Mouse (Mus musculus) gastrocnemius, adult 2 months (tissue): ENCODE results near the gene Mapt. TPM values are rescaled to one million over a fixed set of nuclear protein-coding genes. Genes with fewer than 3 reads are reported as not detected.

ENCODE experiments used
- DNase-seq: peaks from one replicate; pipeline ENCODE4 v3.0.0; 2022
- H3K27ac ChIP-seq: fragments of 200-600 bp; 2 replicates; pipeline ENCODE4 v1.8.1; 2022; ENCODE audit warnings: mild to moderate bottlenecking
- H3K4me3 ChIP-seq: fragments of 200-600 bp; 2 replicates; pipeline ENCODE4 v1.8.1; 2022; ENCODE audit warnings: mild to moderate bottlenecking, moderate library complexity
- CTCF ChIP-seq: fragments of 200-600 bp; IDR thresholded peaks from 2 replicates; pipeline ENCODE4 v1.8.1; 2022; ENCODE audit warnings: antibody characterized with exemption, mild to moderate bottlenecking, moderate library complexity
- intact Hi-C: fragments of 180-260 bp; cut with DNase I; formaldehyde crosslinking; loops from one replicate; pipeline ENCODE4 v1.15.1; 2025
- total RNA-seq, 2 experiments: library from RNA; stranded (reverse); gene quantifications; 2 replicates each; pipeline ENCODE4 v1.2.3; 2021

Mapt gene
- total RNA-seq, 2 experiments from 2014 or later: 66.3 to 79.2 TPM

- H3K27ac ChIP-seq: peak overlapping the region; percentile 92
- intact Hi-C loops: no loop called here
- peak; percentile 69 for DNase-seq
- no peak for TF ChIP-seq CTCF
- H3K4me3 ChIP-seq: no peak overlapping the region
Observed at GRCm38 (mm10) chr11:104269385-104269822, 38.2 kb downstream of the Mapt start.

DNA sequence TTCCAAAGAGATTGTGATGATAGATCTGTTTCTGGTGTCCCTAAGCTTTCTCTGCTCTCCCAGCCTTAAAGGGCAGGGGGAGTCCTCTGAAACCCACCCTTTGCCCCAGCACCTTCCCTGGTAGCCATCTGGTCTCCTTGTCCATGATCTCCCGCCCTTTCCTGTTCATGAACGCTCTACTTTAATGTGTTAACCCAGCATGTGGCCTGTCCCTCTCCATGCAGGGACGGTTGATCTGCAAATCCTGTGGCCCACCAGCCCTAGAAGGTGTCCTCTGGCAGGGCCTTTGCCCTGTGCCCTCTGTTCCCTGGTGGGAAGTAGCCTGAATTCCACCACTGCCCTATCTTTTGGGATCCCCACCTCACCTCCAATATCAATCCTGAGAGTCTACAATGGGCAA is 39.3 kb downstream of the Mapt start:
- Histone ChIP-seq H3K27ac (peak overlapping the region; percentile 92), H3K4me3 (no peak overlapping the region)
- intact Hi-C loops: no loop called here
- TF ChIP-seq CTCF: no peak
- DNase-seq: no peak

DNA sequence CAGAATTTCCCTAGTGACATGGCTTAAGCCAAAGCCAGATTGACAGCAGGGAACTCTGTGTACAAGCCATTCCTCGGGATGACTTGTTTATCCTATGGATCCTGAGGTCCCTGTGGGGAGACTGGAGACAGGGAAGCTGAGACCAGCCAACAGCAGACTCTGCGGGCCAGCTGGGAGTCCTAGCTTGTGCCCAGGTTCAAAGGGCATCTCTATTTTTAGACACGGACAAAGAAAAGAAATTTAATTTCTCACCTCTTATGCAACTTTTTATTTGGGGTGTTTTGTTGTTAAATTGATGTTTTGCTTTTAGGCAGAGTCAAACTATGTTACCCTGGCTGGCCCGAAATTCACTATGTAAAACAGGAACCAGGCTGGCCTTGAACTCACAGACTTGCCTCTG is 39.7 kb downstream of the Mapt start:
- TF ChIP-seq CTCF: no peak
- DNase-seq: no peak
- H3K4me3 ChIP-seq: no peak overlapping the region
- intact Hi-C loops: no loop called here
- peak overlapping the region; percentile 92 for H3K27ac ChIP-seq

DNA sequence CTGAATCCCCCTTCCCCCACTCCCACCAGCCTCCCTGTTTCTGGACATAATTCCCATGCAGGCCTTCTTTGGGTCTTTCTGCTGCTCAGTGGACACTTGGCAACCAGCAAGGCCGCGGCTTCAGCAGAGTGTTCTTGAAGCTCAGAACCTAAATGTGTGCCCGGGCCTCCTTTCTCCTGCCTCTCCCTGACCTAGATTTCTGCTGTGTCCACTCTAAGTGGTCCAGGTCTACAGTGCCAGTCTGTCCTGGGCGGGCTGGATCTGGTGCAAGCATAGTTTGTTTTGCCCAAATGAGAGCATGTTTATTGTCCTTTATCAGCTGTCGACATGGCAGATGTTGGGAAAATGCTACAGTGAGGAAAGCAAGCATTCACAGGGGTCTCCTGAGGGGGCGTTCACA is 40.7 kb downstream of the Mapt start:
- Histone ChIP-seq H3K27ac (peak overlapping the region; percentile 92), H3K4me3 (no peak overlapping the region)
- DNase-seq: peak; percentile 52
- intact Hi-C loops: no loop called here
- no peak for TF ChIP-seq CTCF

DNA sequence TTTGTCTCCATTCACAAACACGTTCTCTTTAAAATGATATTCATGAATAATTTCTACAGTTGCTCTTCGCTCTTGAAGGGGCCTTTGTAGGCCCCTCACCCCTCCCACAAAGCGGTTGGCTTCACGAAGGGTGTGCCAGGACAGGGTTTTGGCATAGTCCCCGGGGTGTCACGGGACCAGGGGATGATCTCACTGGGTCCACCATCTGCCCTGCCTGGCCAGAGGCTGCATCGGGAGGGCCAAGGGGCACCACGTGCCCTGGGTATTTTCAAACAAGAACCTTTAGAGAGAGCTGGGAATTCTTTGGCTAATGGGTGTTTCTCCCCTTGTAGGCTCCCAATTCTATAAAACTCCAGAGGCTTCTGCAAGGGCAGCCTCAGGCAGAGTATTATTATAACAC is 41.2 kb downstream of the Mapt start:
- Histone ChIP-seq H3K27ac (peak overlapping the region; percentile 92), H3K4me3 (no peak overlapping the region)
- no peak for TF ChIP-seq CTCF
- DNase-seq: peak; percentile 91
- intact Hi-C loops: no loop called here

DNA sequence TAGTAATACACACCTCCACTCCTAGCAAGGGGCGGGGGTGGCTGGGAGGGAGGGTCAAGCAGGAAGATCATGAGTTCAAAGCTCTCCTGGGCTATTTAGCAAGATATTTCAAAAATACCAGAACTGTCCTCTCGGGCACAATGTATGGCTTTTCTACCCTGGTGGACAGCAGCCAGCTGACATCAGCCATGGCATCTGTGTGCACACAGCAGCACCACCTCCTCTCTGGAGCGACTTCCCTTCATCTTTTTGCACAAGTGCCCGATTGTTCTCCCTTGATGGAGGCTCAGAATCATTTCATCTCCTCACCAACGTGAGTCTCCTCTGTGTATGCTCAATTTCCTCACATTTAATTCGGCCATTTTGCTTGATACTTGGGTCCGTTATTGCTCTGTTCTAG is 44.6 kb downstream of the Mapt start:
- no peak for DNase-seq
- intact Hi-C loops: no loop called here
- TF ChIP-seq CTCF: no peak
- Histone ChIP-seq H3K27ac (peak overlapping the region; percentile 67), H3K4me3 (no peak overlapping the region)

GRCm38 (mm10) chr11:104278222-104278621 is 47.0 kb downstream of the Mapt start:
- H3K27ac ChIP-seq: peak overlapping the region; percentile 73
- peak; percentile 89 for DNase-seq
- TF ChIP-seq CTCF: peak; percentile 85
- H3K4me3 ChIP-seq: peak overlapping the region; percentile 23
- intact Hi-C loops: loop anchor here (1.0 kb wide), 1 partner anchor 47 kb away; the partner anchor contains the start of gene Mapt

- H3K27ac ChIP-seq: peak overlapping the region; percentile 73
- TF ChIP-seq CTCF: no peak
- intact Hi-C loops: no loop called here
- H3K4me3 ChIP-seq: no peak overlapping the region
- DNase-seq: peak; percentile 50
Observed at GRCm38 (mm10) chr11:104279049-104279448, 47.9 kb downstream of the Mapt start.

- no peak for DNase-seq
- Histone ChIP-seq H3K27ac (peak overlapping the region; percentile 73), H3K4me3 (no peak overlapping the region)
- intact Hi-C loops: no loop called here
- no peak for TF ChIP-seq CTCF
Observed at GRCm38 (mm10) chr11:104279538-104279937, 48.3 kb downstream of the Mapt start.

DNA sequence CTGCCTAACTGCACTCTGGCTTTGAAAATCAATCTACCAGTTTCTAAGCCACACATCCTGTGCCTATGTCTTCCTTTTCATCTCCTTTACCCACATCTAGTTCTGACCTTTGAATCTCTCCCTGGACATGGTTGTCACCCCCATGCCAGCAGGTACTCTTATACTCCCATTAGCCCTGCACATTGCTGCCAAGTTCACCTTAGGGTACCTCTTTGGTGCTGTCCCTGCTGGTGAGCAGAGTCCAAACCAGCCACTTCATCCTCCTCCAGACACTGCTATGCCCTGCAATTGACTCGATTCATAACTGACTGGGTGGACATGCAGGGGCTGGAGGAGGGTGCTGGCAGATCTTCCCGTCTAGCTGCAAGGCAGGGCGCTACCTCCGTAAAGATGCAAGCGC is 50.3 kb downstream of the Mapt start:
- intact Hi-C loops: no loop called here
- no peak for DNase-seq
- no peak overlapping the region for H3K27ac ChIP-seq
- H3K4me3 ChIP-seq: no peak overlapping the region
- TF ChIP-seq CTCF: no peak

GRCm38 (mm10) chr11:104287113-104287512 is 55.9 kb downstream of the Mapt start:
- no peak for DNase-seq
- no peak overlapping the region for H3K4me3 ChIP-seq
- no peak overlapping the region for H3K27ac ChIP-seq
- TF ChIP-seq CTCF: no peak
- intact Hi-C loops: no loop called here

GRCm38 (mm10) chr11:104288835-104289198 is 57.6 kb downstream of the Mapt start:
- TF ChIP-seq CTCF: no peak
- peak overlapping the region; percentile 48 for H3K27ac ChIP-seq

GRCm38 (mm10) chr11:104289199-104290031 is 58.2 kb downstream of the Mapt start:
- DNase-seq: peak; percentile 69
- H3K27ac ChIP-seq: peak overlapping the region; percentile 72
- H3K4me3 ChIP-seq: no peak overlapping the region; the same call in 1 of the 2 replicates
- TF ChIP-seq CTCF: peak; percentile 69
- intact Hi-C loops: no loop called here

More at GRCm38 (mm10) chr11:104288835-104289198, 57.6 kb downstream of the Mapt start:
- intact Hi-C loops: no loop called here
- DNase-seq: no peak
- no peak overlapping the region for H3K4me3 ChIP-seq
